Mouse (Mus musculus): ENCODE results near the gene Slc8a3. TPM values are rescaled to one million over a fixed set of nuclear protein-coding genes. Genes with fewer than 3 reads are reported as not detected.

Slc8a3 gene
- polyA plus RNA-seq, 1 experiment from 2014 or later: 3.4 TPM

DNA sequence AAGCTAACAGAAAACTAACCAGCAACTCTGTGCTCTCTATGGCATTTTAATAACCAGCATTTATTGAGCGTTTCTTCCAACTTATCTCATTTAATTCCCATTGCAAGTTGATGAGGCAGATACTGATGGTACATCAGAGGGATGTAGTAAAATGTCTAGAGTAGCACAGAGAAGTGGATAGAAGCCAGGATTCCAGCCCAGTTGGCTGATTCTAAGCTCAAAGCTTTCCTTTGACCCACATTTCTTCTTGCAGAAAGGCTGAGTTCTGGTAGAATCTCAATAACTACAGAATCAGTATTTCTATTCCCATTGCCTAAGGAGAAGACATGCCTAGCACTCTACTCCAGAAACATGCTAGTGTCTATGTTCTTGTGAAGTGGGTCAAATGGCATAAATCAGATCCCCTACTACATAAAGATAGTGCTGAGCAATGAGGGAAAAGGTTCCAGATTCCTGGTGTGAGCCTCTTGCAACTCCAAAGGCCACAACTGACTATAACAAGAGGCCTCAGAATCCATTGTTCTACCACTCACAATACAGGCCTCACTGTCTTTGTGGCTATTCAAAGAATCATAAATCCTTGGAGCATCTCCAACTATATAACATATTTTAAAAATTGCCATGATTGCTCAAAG, 99.1 kb downstream of the Slc8a3 start:
- 79% methylated on average over 1 of the region's 1 CpGs for WGBS
- Histone ChIP-seq H3K27me3 (no peaks in the 10 kb centered on the region), H3K4me3 (no peak overlapping the region), H3K9me3 (replicated peaks) (no peaks in the 10 kb centered on the region), H3K36me3 (no peaks in the 10 kb centered on the region), H3K4me1 (no peaks in the 10 kb centered on the region), H3K9ac (no peak overlapping the region), H3K4me2 (replicated peaks) (no peak overlapping the region), H3K27ac (no peak overlapping the region)
- no peak for ATAC-seq (ENCODE audit: low FRiP score)

DNA sequence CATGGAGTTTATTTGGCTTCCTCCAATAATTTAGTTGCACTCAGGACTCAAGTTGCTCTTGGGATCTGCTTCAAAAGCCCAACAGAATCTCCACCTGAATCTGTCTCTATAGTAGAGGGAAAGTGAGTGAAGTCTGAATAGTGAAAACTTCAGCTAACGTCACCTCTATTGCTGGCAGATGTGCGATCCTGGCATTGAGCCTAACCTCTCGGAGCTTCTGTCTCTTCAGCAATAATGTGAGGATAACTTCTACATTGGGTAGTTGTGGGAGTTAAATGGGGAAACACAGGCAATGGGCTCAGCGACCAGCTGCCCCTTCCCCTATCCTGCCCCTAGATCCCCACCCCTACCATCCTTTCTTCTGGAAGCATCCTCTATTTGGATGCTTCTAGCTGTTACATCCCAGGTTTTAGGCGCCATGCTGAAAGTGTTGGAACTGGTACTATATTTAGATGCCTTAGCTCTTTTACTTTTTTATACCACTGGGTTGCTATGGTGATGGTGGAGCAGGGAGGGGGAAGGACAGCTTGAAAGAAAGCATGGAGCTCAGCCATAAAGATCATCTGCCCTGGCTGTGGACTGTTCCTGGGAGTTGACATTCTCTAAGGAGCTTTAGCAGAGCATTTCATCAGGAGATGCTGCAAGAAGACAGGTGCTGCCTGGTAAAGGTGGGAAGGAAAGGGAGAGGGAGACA, 105.1 kb downstream of the Slc8a3 start:
- H3K9me3 ChIP-seq (replicated peaks): no peaks in the 10 kb centered on the region
- no peak overlapping the region for H3K4me2 ChIP-seq (replicated peaks)
- H3K36me3 ChIP-seq: no peaks in the 10 kb centered on the region
- 67% methylated on average over 5 of the region's 5 CpGs for WGBS
- H3K27ac ChIP-seq: no peak overlapping the region
- no peak overlapping the region for H3K9ac ChIP-seq
- H3K4me3 ChIP-seq: no peak overlapping the region
- 0 out of 2 replicates have a peak, but pooled peaks cover 6% of the 10 kb centered on the region for H3K4me1 ChIP-seq
- no peaks in the 10 kb centered on the region for H3K27me3 ChIP-seq
- no peak for ATAC-seq (ENCODE audit: low FRiP score)

DNA sequence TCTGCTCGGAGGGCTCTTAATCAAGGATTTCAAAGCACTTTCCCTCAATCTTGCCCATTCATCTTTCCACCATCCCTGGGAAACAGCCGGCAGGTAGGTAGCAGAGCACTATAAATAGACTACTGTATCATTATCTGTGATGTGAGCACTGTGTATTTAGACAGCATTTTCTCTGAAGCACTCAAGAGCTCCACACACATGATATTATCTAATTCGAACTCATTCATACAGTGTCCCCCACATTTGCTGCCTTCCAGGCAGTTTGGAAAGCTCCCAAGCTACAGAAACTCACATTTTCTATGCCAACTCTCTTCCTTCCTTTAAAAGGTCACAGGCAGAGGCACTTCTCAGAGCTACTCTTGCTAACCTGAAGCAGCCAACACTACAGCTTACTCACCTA, 106.4 kb downstream of the Slc8a3 start:
- Histone ChIP-seq H3K27ac (no peak overlapping the region), H3K27me3 (no peaks in the 10 kb centered on the region), H3K9ac (no peak overlapping the region), H3K36me3 (no peaks in the 10 kb centered on the region), H3K4me2 (replicated peaks) (no peak overlapping the region), H3K4me3 (no peak overlapping the region), H3K9me3 (replicated peaks) (no peaks in the 10 kb centered on the region), H3K4me1 (0 out of 2 replicates have a peak, but pooled peaks cover 6% of the 10 kb centered on the region)
- 69% methylated on average over 3 of the region's 3 CpGs for WGBS
- no peak for ATAC-seq (ENCODE audit: low FRiP score)

DNA sequence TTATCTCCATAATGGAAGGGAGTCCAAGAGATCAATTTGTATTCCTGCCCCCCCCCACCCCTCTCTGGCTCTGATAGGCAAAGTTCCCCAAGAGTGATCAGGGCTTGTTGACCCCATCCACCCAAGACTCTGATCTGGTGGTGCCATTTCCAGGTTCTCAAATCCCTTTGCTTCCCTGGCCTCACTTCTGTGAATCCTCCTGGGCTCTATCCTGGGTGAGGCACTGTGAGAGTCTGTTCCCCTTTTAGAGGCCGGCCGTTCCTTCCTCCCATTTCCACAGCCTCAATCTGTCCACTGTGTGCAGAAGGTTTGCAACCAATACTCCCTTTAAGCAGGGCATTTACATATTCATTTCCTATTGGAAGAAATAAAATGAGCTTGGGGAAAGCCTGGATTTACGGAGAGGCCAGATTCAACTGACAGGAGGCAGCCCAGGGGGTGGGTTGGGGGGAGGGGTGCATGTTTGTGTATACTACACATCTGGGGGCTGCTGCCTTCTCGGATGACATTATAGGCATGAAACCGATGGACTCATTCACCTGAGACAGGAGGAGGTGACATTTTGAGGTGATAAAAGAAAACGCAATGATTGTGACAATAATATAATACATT, 106.9 kb downstream of the Slc8a3 start:
- Histone ChIP-seq H3K4me3 (no peak overlapping the region), H3K36me3 (no peaks in the 10 kb centered on the region), H3K4me1 (0 out of 2 replicates have a peak, but pooled peaks cover 6% of the 10 kb centered on the region), H3K27me3 (no peaks in the 10 kb centered on the region), H3K27ac (no peak overlapping the region), H3K4me2 (replicated peaks) (no peak overlapping the region), H3K9ac (no peak overlapping the region), H3K9me3 (replicated peaks) (no peaks in the 10 kb centered on the region)
- no peak for ATAC-seq (ENCODE audit: low FRiP score)
- 43% methylated on average over 6 of the region's 6 CpGs for WGBS

DNA sequence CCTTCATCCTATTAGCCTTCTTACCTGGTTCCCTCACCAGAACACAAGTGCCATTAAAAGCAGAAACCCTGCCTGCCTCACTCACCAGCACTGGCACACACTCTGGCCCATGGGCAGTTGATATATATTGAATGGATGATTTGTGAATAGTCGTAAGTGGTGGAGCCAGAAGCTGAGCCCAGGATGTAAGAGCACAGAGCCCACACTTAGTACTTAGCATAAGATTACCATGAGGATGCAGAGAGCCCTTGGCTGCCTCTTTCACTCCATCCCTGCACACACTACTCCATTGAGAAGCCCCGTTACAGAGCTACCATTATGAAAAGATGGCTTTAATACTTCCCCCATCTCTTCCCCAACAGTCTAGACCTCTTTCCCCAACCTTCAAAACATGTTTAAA, 108.1 kb downstream of the Slc8a3 start:
- Histone ChIP-seq H3K27ac (no peak overlapping the region), H3K4me2 (replicated peaks) (no peak overlapping the region), H3K9me3 (replicated peaks) (no peaks in the 10 kb centered on the region), H3K4me1 (0 out of 2 replicates have a peak, but pooled peaks cover 6% of the 10 kb centered on the region), H3K27me3 (no peaks in the 10 kb centered on the region), H3K4me3 (no peak overlapping the region), H3K9ac (no peak overlapping the region), H3K36me3 (no peaks in the 10 kb centered on the region)
- ATAC-seq (ENCODE audit: low FRiP score): no peak
- WGBS: 86% methylated on average over 2 of the region's 2 CpGs

DNA sequence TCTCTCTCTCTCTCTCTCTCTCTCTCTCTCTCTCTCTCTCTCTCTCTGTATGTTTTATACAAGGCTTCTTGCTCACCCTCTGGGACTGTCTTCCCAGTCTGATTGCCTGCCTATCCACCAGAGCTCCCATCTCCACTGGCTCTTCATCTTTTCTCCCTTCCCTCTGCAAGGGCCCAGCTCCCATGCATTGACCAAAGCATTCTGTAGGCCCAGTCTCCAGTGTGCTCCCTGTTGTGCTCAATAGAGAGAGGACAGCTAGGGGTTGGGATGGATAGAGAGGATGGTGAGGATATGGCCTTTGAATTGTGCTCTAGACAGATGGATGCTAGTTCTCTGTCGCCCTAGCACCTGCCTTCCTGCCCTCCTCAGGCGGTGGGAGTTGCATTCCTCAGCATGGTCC, 109.7 kb downstream of the Slc8a3 start:
- H3K9ac ChIP-seq: no peak overlapping the region
- ATAC-seq (ENCODE audit: low FRiP score): no peak
- no peak overlapping the region for H3K27ac ChIP-seq
- no peak overlapping the region for H3K4me3 ChIP-seq
- no peak overlapping the region for H3K4me2 ChIP-seq (replicated peaks)
- WGBS: 76% methylated on average over 2 of the region's 2 CpGs
- H3K4me1 ChIP-seq: peaks cover 10% of the 10 kb centered on the region; the same call in 1 of the 2 replicates
- H3K36me3 ChIP-seq: no peaks in the 10 kb centered on the region
- no peaks in the 10 kb centered on the region for H3K27me3 ChIP-seq
- no peaks in the 10 kb centered on the region for H3K9me3 ChIP-seq (replicated peaks)

DNA sequence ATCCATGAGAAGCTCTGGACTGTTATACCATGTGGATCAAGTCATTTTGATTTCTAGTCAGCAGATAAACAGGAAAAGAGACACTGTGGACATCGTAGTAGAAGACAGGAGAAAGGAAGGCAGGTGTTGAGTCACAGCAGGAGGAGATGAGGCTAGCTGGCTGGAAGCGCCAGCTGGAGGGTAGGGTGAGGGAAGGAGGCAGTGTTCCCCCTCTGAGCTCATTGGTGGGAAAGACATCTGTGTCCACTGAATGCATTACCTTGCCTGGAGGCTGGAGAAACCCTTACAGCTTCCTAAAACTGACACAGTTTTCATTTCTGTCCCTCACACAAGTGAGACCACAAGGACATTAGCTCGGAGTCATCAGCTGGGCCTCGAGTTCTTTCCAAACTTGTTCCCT, 113.6 kb downstream of the Slc8a3 start:
- Histone ChIP-seq H3K9ac (no peak overlapping the region), H3K36me3 (no peaks in the 10 kb centered on the region), H3K9me3 (replicated peaks) (no peaks in the 10 kb centered on the region), H3K4me1 (peaks cover 5% of the 10 kb centered on the region; the same call in 1 of the 2 replicates), H3K4me3 (no peak overlapping the region), H3K27me3 (no peaks in the 10 kb centered on the region), H3K27ac (no peak overlapping the region), H3K4me2 (replicated peaks) (no peak overlapping the region)
- no peak for ATAC-seq (ENCODE audit: low FRiP score)
- 76% methylated on average over 4 of the region's 4 CpGs for WGBS

DNA sequence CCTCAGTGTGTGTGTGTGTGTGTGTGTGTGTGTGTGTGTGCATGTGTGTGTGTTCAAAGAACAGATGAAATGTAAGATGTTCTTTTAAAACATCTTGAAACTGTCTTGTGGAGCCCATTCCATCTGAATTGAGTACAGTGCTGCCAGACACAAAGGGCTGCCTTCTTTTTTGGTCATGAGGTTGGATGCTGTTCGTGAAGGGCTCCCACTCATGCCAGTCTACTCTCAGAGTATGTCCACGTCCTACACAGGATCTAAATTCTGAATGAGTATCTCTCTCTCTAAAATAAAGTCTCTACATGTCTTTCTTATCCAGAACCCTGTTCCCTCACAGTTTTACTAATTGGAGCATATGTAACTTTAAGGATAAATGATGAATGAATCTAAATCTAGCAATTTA, 124.4 kb downstream of the Slc8a3 start:
- Histone ChIP-seq H3K9me3 (replicated peaks) (no peaks in the 10 kb centered on the region), H3K27ac (no peak overlapping the region), H3K4me2 (replicated peaks) (no peak overlapping the region), H3K27me3 (no peaks in the 10 kb centered on the region), H3K4me1 (no peaks in the 10 kb centered on the region; the same call in 1 of the 2 replicates), H3K36me3 (no peaks in the 10 kb centered on the region), H3K9ac (no peak overlapping the region), H3K4me3 (no peak overlapping the region)
- 67% methylated on average over 2 of the region's 2 CpGs for WGBS
- no peak for ATAC-seq (ENCODE audit: low FRiP score)

DNA sequence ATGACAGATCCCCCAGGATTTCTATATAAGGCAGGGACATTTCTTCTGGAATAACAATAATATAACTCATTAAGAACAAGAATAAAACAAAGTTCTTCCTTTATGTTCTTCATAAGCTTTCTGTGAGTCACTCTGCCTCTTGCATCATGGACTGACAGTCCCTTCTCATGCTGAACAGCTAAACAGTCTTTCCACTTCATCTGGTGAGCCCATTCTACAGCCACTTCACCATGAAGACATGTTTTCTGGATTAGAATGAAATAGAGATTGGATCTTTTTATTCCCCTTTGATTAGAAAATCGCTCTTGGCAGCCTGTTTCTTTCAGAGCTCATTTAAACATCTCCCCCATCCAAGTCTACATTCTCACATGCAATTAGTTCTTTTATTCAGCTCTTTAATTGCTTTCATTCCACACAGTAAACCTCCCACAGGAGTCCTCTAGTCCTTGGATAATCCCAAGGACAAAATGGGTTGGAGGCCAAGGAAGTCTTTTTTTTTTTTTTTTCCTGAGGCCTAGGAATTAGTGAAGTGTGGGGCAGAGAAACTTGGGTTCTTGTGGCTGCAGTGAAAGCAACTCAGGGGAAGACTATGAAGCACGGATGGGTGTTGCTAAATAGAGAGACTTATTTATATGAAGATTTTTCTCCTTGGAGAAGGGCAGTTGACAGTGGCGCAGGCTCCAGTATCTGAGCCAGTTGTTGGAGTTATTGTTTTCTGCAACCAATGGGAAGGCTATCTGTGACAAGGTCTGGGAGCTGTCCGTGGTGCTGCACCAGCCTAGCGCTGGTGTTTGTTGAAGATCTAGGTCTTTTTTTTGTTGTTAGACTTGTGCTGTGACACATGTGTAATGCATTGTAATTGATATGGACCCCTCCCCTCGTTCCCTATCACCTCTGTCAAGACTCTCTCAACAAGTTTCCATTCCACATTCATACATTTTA, 127.1 kb downstream of the Slc8a3 start:
- H3K4me1 ChIP-seq: peaks cover 7% of the 10 kb centered on the region
- H3K4me2 ChIP-seq (replicated peaks): no peak overlapping the region
- H3K4me3 ChIP-seq: no peak overlapping the region
- 24% methylated on average over 6 of the region's 6 CpGs for WGBS
- no peak overlapping the region for H3K9ac ChIP-seq
- H3K27ac ChIP-seq: no peak overlapping the region
- H3K9me3 ChIP-seq (replicated peaks): no peaks in the 10 kb centered on the region
- H3K27me3 ChIP-seq: no peaks in the 10 kb centered on the region
- no peaks in the 10 kb centered on the region for H3K36me3 ChIP-seq
- ATAC-seq (ENCODE audit: low FRiP score): no peak

DNA sequence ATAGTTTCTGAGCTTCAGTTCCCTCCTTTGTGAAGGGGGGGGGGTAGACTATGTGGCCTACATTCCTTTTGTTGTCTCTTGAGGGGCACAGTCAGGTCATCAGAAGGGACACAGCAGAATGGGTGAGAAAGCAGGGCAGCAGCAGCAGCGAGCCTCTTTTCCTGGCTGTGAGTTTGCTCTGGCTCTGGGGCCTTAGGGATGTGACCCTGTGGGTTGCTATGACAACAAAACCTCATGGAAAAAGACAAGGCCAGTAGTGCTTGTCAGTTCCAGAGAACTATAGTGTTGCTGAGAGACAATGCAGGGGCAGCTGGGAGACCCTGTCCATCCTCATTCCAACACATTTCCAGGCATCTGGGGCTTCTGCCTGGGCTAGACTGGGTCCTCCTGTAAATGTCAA, 129.8 kb downstream of the Slc8a3 start:
- Histone ChIP-seq H3K27ac (no peak overlapping the region), H3K4me2 (replicated peaks) (no peak overlapping the region)

DNA sequence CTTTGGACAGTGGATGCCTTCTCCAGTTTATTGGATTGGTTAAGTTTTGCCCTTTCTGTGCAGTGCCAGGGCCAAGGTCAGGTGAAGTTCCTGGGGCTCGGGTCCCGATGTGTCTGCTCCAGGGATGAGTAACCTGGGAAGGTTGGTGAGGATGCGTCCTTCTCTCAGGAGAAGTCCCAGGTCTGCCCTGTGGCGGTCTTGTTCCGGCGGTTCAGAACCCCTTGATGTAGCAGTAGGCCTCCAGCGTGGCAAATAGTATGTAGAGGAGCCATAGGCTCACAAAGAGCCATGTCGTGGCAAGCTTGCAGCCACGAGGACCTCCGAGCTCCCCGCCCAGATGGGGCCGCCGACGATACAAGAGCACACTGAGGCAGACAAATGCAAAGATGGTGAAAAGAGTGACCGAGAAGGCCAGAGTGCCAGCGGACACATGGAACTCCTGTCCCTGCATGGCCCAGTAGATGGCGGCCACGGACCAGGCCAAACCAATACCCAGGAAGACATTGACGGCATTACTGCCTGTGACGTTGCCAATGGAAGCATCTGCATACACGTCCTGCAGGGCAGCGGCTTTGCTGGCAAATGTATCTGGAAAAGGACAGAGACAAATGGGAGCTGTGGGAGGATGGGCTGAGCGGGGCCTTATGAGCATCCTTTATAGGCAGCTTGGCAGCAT, 133.6 kb downstream of the Slc8a3 start:
- Histone ChIP-seq H3K4me1 (peaks cover 7% of the 10 kb centered on the region), H3K27me3 (no peaks in the 10 kb centered on the region), H3K9ac (no peak overlapping the region), H3K9me3 (replicated peaks) (no peaks in the 10 kb centered on the region), H3K4me2 (replicated peaks) (peak overlapping the region; percentile 36), H3K36me3 (no peaks in the 10 kb centered on the region), H3K4me3 (no peak overlapping the region), H3K27ac (no peak overlapping the region)
- WGBS: 33% methylated on average over 23 of the region's 23 CpGs
- ATAC-seq (ENCODE audit: low FRiP score): peak; percentile 78; the same call in 1 of the 2 replicates

More for the DNA sequence above, 129.8 kb downstream of the Slc8a3 start:
- H3K36me3 ChIP-seq: no peaks in the 10 kb centered on the region
- H3K4me1 ChIP-seq: peaks cover 7% of the 10 kb centered on the region
- ATAC-seq (ENCODE audit: low FRiP score): no peak
- WGBS: 19% methylated on average over 1 of the region's 1 CpGs
- H3K27me3 ChIP-seq: no peaks in the 10 kb centered on the region
- H3K9me3 ChIP-seq (replicated peaks): no peaks in the 10 kb centered on the region
- H3K9ac ChIP-seq: no peak overlapping the region
- no peak overlapping the region for H3K4me3 ChIP-seq
